Mouse (Mus musculus): Measurements from ENCODE around the gene Igfbp1.

- no peak for TF ChIP-seq POLR2A (IDR thresholded peaks at IDR 0.05; ENCODE audit: insufficient read depth, low read depth, low read length)
- TF ChIP-seq CTCF (IDR thresholded peaks at IDR 0.05; ENCODE audit: insufficient read depth, low read depth, low read length) = no peak
Measured at GRCm38 (mm10) chr11:7250415-7250814, 52.8 kb downstream of the Igfbp1 start.

Measured in olfactory bulb, adult 2 months (tissue).